Mouse (Mus musculus) stomach, postnatal 0 days (tissue): Measurements from ENCODE around the gene Nudt17. TPM values are rescaled to one million over a fixed set of nuclear protein-coding genes. Genes with fewer than 3 reads are reported as not detected.
A peak's percentile ranks its signal among the peaks of the same experiment; 100 is the strongest.
"Not testable (repeated sequence)": the region's sequence is repeated elsewhere in the genome, so short reads cannot be mapped to it uniquely, and the experiment has no call there.

Experiments
- ATAC-seq: fragments of 200-750 bp; cut with Nextera tagmentation; 2 replicates; pipeline ENCODE4 v1.8.0; 2017; ENCODE audit not compliant: low FRiP score, low TSS enrichment
- DNase-seq: peaks from one replicate; pipeline ENCODE4 v3.0.0-alpha.2; 2016; ENCODE audit warnings: low spot score
- H3K27ac ChIP-seq: fragments of 300-500 bp; sonication (generic); replicated peaks from 2 replicates; pipeline ENCODE4 v1.5.1; 2014; ENCODE audit warnings: mild to moderate bottlenecking, control low read depth
- H3K27me3 ChIP-seq: fragments of 300-500 bp; sonication (generic); 2 replicates; pipeline ENCODE4 v1.6.1; 2014; ENCODE audit warnings: low read length; ENCODE audit not compliant: control insufficient read depth, insufficient read depth
- H3K36me3 ChIP-seq: fragments of 300-500 bp; sonication (generic); 2 replicates; pipeline ENCODE4 v1.6.1; 2014; ENCODE audit warnings: low read length, mixed read lengths; ENCODE audit not compliant: control insufficient read depth, insufficient read depth
- H3K4me1 ChIP-seq: fragments of 300-500 bp; sonication (generic); replicated peaks from 2 replicates; pipeline ENCODE4 v1.6.1; 2014; ENCODE audit warnings: antibody characterized with exemption; ENCODE audit not compliant: control insufficient read depth, insufficient read depth
- H3K4me2 ChIP-seq: fragments of 300-500 bp; sonication (generic); replicated peaks from 2 replicates; pipeline ENCODE4 v1.6.1; 2014; ENCODE audit warnings: low read depth, mild to moderate bottlenecking, control low read depth, moderate library complexity
- H3K4me3 ChIP-seq: fragments of 300-500 bp; sonication (generic); 2 replicates; pipeline ENCODE4 v1.5.1; 2014; ENCODE audit warnings: low read depth, low read length, control low read depth
- H3K9ac ChIP-seq: fragments of 300-500 bp; sonication (generic); 2 replicates; pipeline ENCODE4 v1.6.1; 2014; ENCODE audit warnings: mild to moderate bottlenecking, low read length, control low read depth, mixed read lengths
- H3K9me3 ChIP-seq: fragments of 300-500 bp; sonication (generic); 2 replicates; pipeline ENCODE4 v1.6.1; 2016; ENCODE audit warnings: low read length; ENCODE audit not compliant: control insufficient read depth
- CTCF ChIP-seq: IDR thresholded peaks from 2 replicates; pipeline ENCODE4 v1.5.1; 2016; ENCODE audit warnings: antibody characterized with exemption, low read depth, mild to moderate bottlenecking, moderate library complexity
- EP300 ChIP-seq: optimal IDR thresholded peaks from 2 replicates; pipeline ENCODE3; 2016; ENCODE audit warnings: antibody characterized with exemption
- WGBS: fragments of 180-500 bp; shearing (Covaris S2); extraction: QIAGEN DNeasy Blood & Tissue Kit; methylation state at CpG from one replicate; pipeline ENCODE4 v1.1.7; 2014; 5-methylcytosine and 5-hydroxymethylcytosine counted together
- polyA plus RNA-seq: library from polyadenylated mRNA; unstranded; fragments of >200 nt; fragmentation: Nextera tagmentation; extraction: Ambion mirVana; gene quantifications from 2 replicates; pipeline ENCODE4 v1.2.1, GENCODE M21; 2015

Gene Nudt17
- polyA plus RNA-seq, 1 experiment from 2014 or later, result 8.2 TPM

- ATAC-seq (no peak), DNase-seq (no peak)
- Histone ChIP-seq H3K27me3 (no peaks in the 10 kb centered on the region), H3K36me3 (no peaks in the 10 kb centered on the region), H3K4me3 (no peak overlapping the region), H3K4me2 (no peak overlapping the region), H3K4me1 (no peaks in the 10 kb centered on the region), H3K9me3 (no peaks in the 10 kb centered on the region), H3K9ac (no peak overlapping the region), H3K27ac (no peak overlapping the region)
- 94% methylated on average over 5 of the region's 5 CpGs for WGBS
- TF ChIP-seq EP300 (no peak), CTCF (no peak)
These were observed 41.4 kb downstream of the Nudt17 start for GRCm38 (mm10) chr3:96666916-96667315.

- not testable (repeated sequence) for H3K9me3 ChIP-seq, H3K27me3 ChIP-seq, H3K9ac ChIP-seq, H3K27ac ChIP-seq, H3K4me2 ChIP-seq, H3K4me3 ChIP-seq, DNase-seq, ATAC-seq, H3K4me1 ChIP-seq, H3K36me3 ChIP-seq
- 87% methylated on average over 7 of the region's 7 CpGs for WGBS
These were observed 42.5 kb downstream of the Nudt17 start for GRCm38 (mm10) chr3:96665732-96666363.

GRCm38 (mm10) chr3:96663432-96664239, 44.7 kb downstream of the Nudt17 start:
- Histone ChIP-seq H3K27ac (peak overlapping the region; percentile 63), H3K4me2 (peak overlapping the region; percentile 59), H3K4me1 (no peaks in the 10 kb centered on the region), H3K9ac (peak overlapping the region; percentile 59), H3K4me3 (peak overlapping the region; percentile 29), H3K36me3 (no peaks in the 10 kb centered on the region), H3K9me3 (no peaks in the 10 kb centered on the region), H3K27me3 (no peaks in the 10 kb centered on the region)
- ATAC-seq (peak; percentile 96), DNase-seq (peak; percentile 88)
- 6% methylated on average over 16 of the region's 18 CpGs for WGBS
- TF ChIP-seq EP300, result no peak
- TF ChIP-seq CTCF, result peak; percentile 86

- Histone ChIP-seq H3K36me3 (no peaks in the 10 kb centered on the region), H3K9me3 (no peaks in the 10 kb centered on the region), H3K4me2 (peak overlapping the region; percentile 59), H3K27me3 (no peaks in the 10 kb centered on the region), H3K4me1 (no peaks in the 10 kb centered on the region), H3K9ac (no peak overlapping the region; the same call in 1 of the 2 replicates), H3K27ac (peak overlapping the region; percentile 63; the same call in 1 of the 2 replicates), H3K4me3 (no peak overlapping the region; the same call in 1 of the 2 replicates)
- TF ChIP-seq CTCF (no peak), EP300 (no peak)
- 38% methylated on average over 8 of the region's 8 CpGs for WGBS
- ATAC-seq, result no peak
- DNase-seq, result no peak
These were observed 45.5 kb downstream of the Nudt17 start for GRCm38 (mm10) chr3:96662731-96663316.

- Histone ChIP-seq H3K36me3 (no peaks in the 10 kb centered on the region), H3K4me2 (no peak overlapping the region), H3K4me1 (no peaks in the 10 kb centered on the region), H3K27me3 (no peaks in the 10 kb centered on the region), H3K27ac (no peak overlapping the region), H3K4me3 (no peak overlapping the region), H3K9ac (no peak overlapping the region), H3K9me3 (no peaks in the 10 kb centered on the region)
- 74% methylated on average over 2 of the region's 2 CpGs for WGBS
- TF ChIP-seq CTCF (no peak), EP300 (no peak)
- DNase-seq, result no peak
- ATAC-seq, result no peak
These were observed 47.5 kb downstream of the Nudt17 start for GRCm38 (mm10) chr3:96660901-96661300.

Other genes starting within 250 kb of the Nudt17 start
- gene Hfe2, start 183.4 kb downstream of the Nudt17 start, polyA plus RNA-seq, result 0.10 and 0.28 TPM in 2 replicates
- 273 and 276 TPM in 2 replicates for gene Txnip, start 150.6 kb downstream of the Nudt17 start, polyA plus RNA-seq
- 0.18 and 0.46 TPM in 2 replicates for gene Gm16253, start 131.6 kb downstream of the Nudt17 start, polyA plus RNA-seq
- gene Polr3gl, start 114.4 kb downstream of the Nudt17 start, polyA plus RNA-seq, result 16.1 and 20.1 TPM in 2 replicates
- gene Ankrd34a, start 111.9 kb downstream of the Nudt17 start, polyA plus RNA-seq, result 1.3 TPM in 2 replicates
- 3.7 and 3.8 TPM in 2 replicates for gene Lix1l, start 107.4 kb downstream of the Nudt17 start, polyA plus RNA-seq
- gene Rbm8a, start 78.6 kb downstream of the Nudt17 start, polyA plus RNA-seq, result 70.9 and 75.5 TPM in 2 replicates
- gene Pex11b, start 73.2 kb downstream of the Nudt17 start, polyA plus RNA-seq, result 36.6 and 38.2 TPM in 2 replicates
- gene Gm42957, start 73.1 kb downstream of the Nudt17 start, polyA plus RNA-seq, result 0.04 and 0.05 TPM in 2 replicates
- 0.28 and 0.42 TPM in 2 replicates for gene Itga10, start 63.0 kb downstream of the Nudt17 start, polyA plus RNA-seq
- gene Ankrd35, start 38.4 kb downstream of the Nudt17 start, polyA plus RNA-seq, result 5.5 and 6.2 TPM in 2 replicates
- 23.4 and 27.1 TPM in 2 replicates for gene Pias3, start 12.2 kb downstream of the Nudt17 start, polyA plus RNA-seq
- gene Polr3c, start 19.1 kb upstream of the Nudt17 start, polyA plus RNA-seq, result 19.4 and 20.3 TPM in 2 replicates
- 27.3 and 28.7 TPM in 2 replicates for gene Rnf115, start 19.1 kb upstream of the Nudt17 start, polyA plus RNA-seq
- gene Pdzk1, start 120.7 kb upstream of the Nudt17 start, polyA plus RNA-seq, result 0.21 TPM in 2 replicates
- gene Cd160, start 120.8 kb upstream of the Nudt17 start, polyA plus RNA-seq, result 0.13 and 0.15 TPM in 2 replicates
- 3.4 and 4.1 TPM in 2 replicates for gene Gja5, start 196.1 kb upstream of the Nudt17 start, polyA plus RNA-seq
- 26.8 and 28.5 TPM in 2 replicates for gene Gpr89, start 196.8 kb upstream of the Nudt17 start, polyA plus RNA-seq
- gene Gja8, start 217.5 kb upstream of the Nudt17 start, polyA plus RNA-seq, result 0.01 TPM in 1 of 2 replicates, not detected in the other